Mouse (Mus musculus) brain, embryonic 18.5 days (tissue): Measurements from ENCODE around the gene Sfta2.

Experiments
- DNase-seq: peaks from one replicate; pipeline ENCODE4 v3.0.0-alpha.2; 2012; ENCODE audit warnings: low read depth, low spot score

The Sfta2 gene

GRCm38 (mm10) chr17:35673416-35674035 is 72.2 kb downstream of the Sfta2 start, which contains the start of gene Gtf2h4:
TSS of gene Gtf2h4 (minus strand) at chr17:35673739.
- peak; percentile 94 for DNase-seq

- DNase-seq = no peak
Observed at GRCm38 (mm10) chr17:35680591-35680990, 79.2 kb downstream of the Sfta2 start.

- no peak for DNase-seq
Observed at GRCm38 (mm10) chr17:35681986-35682385, 80.6 kb downstream of the Sfta2 start.

- no peak for DNase-seq
Observed at GRCm38 (mm10) chr17:35685061-35685460, 83.7 kb downstream of the Sfta2 start.

GRCm38 (mm10) chr17:35688347-35689175 is 87.2 kb downstream of the Sfta2 start:
- no peak for DNase-seq

GRCm38 (mm10) chr17:35689936-35690645 is 88.7 kb downstream of the Sfta2 start:
- DNase-seq = no peak

GRCm38 (mm10) chr17:35691811-35692210 is 90.5 kb downstream of the Sfta2 start:
- DNase-seq = no peak

GRCm38 (mm10) chr17:35692368-35692767 is 91.0 kb downstream of the Sfta2 start:
- no peak for DNase-seq

- DNase-seq = no peak
Observed at GRCm38 (mm10) chr17:35693906-35694305, 92.6 kb downstream of the Sfta2 start.

- DNase-seq = no peak
Observed at GRCm38 (mm10) chr17:35695289-35695688, 93.9 kb downstream of the Sfta2 start.

- DNase-seq = no peak
Observed at GRCm38 (mm10) chr17:35696691-35697090, 95.3 kb downstream of the Sfta2 start.

GRCm38 (mm10) chr17:35697429-35697758 is 96.0 kb downstream of the Sfta2 start:
- no peak for DNase-seq

GRCm38 (mm10) chr17:35697759-35698500 is 96.6 kb downstream of the Sfta2 start:
- DNase-seq = no peak

GRCm38 (mm10) chr17:35698501-35698883 is 97.1 kb downstream of the Sfta2 start:
- no peak for DNase-seq

GRCm38 (mm10) chr17:35699919-35700318 is 98.6 kb downstream of the Sfta2 start:
- no peak for DNase-seq
